Mouse (Mus musculus): ENCODE measurements at regions not wholly inside any gene's neighbourhood (a gene's known extent, or its start where the extent isn't known, plus 50 kb on each side); places are given as distances from the start of the nearest gene placed in this dataset.

GRCm38 (mm10) chr19:15649368-15649767, 297.8 kb downstream of the Psat1 start:
- DNase-seq (ENCODE audit: inconsistent ontology term): no peak

DNA sequence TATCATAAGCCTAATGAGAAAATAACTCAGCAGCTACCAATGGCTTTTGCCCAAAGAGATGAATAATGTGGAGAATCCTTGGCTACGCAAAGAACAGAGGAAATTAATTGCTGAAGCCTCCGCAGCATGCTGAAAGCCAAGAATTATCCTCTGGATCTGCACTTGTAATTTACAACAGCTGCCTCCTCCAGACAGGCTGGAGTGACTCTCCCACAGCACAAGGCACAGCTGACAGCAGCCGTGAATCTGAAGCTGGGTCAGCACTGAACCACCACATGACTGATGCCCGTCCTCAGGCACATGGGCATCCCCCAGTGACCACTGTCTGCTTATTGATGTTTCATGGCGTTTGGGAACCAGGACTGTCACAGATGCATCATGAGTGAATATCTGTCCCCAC, 299.8 kb downstream of the Psat1 start:
- no peak for DNase-seq (ENCODE audit: inconsistent ontology term)

DNA sequence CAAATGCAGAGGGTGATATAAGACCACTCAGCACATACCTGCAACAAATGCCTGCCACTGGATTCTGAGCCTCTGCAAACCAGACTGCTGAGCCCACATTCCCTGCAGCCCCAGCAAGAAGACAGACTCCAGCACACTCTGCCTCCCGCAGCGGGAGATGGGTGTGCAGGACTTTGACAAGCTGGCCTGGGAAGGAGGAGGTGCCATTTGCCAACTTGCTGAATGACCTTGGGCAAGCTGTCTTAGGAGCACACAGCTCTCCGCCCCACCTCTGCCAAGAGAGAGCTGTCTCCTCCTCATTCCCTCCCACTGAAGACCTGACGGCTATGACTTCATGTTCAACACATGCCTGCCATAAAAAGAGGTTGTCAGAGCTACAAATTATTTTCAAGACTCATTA, 302.4 kb downstream of the Psat1 start:
- no peak for DNase-seq (ENCODE audit: inconsistent ontology term)

GRCm38 (mm10) chr19:15617233-15617915, 329.8 kb downstream of the Psat1 start:
- no peak for DNase-seq (ENCODE audit: inconsistent ontology term)

DNA sequence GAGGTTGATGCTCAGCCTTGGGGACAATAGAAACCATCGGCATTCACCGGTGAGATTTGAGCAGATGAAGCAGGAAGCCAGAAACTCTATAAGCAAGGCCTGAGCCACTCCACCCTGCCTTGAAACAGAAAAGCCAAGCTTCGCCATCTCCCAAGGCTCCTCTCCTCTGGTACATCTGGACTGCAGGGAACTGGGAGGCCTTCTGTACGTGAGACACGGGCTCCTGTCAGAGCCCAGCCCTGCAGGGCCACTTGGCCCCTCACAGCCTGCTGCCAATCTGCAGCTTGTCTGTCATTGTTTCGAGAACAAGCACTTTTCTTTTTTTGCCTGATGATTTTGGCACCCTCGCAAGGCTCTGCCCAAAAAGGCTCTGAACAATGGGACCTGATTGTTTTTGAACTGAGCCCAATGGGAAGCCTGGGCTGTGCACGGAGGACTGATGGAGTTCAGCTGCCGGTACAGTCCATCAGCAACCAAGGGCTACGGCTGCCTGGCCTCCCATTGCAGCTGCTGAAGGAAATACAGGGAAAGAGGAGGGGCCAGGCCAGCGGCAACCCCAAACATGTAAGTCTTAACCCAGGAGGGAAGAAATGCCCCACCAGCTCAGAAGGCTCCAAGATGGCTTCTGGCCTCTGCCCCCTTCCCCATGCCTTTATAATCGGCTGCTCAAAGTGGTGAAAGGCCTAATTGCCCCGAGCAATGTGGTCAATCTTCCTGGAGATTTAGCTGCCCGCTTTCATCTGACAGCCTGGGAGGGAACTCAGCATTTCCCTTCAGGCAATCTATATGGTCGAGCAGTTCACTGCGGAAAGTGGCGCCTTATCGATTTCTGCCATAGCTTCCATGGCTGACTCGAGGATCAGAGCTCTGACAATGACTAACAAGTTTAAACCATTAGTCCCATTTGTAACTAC, 332.2 kb downstream of the Psat1 start:
- peak; percentile 49 for DNase-seq (ENCODE audit: inconsistent ontology term)

- DNase-seq (ENCODE audit: inconsistent ontology term): no peak
Measured at GRCm38 (mm10) chr19:15611137-15611758, 335.9 kb downstream of the Psat1 start.

DNA sequence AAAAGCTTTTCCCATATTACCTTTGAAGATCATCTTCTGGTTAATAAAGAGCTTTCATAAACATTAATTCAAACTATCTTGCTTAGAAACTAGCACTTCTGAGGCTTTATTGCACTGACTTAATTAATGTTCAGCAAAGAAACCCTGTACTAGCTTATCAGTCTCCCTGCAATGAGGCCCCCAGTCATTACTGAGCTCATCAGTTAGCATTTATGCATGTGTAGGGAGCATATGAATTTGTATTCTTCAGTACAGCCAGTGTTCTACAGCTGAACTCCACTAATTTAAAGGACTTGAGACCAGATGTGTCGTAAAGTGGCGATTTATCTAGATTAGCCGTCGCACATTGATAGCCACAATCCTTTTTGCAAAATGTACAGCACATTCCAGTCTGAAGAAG, 340.7 kb downstream of the Psat1 start:
- no peak for DNase-seq (ENCODE audit: inconsistent ontology term)

DNA sequence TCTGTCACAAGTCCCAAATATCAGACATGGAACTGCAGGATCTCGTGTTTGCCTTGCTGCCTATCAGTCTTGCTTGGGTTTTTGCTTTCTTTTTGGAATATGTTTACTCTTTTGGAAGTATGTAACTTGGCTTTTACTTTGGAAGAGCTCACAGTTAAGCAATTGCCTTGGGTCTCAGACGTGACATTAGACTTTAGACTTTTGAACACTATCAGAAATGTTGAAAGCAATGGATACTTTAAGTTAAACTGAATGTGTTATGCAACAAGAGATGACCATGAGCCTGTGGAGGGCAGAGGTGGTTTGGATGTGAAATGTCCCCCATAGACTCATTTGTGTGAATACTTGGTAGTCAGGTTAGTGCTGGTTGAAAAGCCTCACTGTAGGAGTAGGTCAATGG, 354.3 kb downstream of the Psat1 start:
- DNase-seq (ENCODE audit: inconsistent ontology term): no peak

DNA sequence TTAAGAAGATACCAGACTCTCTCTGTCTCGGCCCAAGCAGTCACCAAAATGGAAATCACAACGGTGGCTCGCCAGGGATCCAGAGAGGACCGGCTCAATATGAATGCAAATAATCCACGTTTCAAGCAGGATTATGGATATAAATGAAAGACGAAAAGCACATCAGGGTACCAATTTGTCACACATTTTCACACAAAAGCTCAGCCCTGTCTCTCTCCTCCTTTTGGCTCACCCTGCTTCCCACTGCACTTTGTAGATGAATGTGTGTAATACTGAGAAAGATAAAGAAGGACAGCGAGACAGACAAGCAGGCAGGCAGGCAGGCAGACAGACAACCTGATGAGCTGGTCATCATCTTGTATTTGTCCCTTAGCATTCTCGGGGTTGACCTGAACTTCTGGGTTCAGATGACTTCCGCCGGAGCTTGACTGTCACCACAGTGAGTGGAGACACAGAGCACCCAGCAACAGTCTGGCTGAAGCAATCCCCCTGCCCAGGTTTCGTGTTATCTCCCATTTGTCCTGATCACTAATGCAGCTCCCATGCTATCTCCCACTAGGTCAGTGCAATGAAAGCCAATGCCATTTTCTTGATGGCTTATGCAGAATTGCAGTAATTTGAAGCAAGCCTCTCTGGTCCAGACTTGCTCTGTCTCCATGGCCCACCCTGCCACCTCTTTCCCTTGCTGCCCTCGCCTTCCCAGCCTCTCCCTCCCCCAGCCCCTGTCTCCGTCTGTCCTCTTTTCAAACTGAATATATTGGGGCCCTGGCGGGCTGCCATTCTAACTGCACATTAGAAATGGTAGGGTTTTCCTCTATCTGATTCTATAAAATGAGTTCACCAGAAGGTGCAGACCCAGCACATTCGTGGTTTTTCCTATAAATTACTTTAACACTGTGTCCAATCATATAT, 363.1 kb downstream of the Psat1 start:
- no peak for DNase-seq (ENCODE audit: inconsistent ontology term)

DNA sequence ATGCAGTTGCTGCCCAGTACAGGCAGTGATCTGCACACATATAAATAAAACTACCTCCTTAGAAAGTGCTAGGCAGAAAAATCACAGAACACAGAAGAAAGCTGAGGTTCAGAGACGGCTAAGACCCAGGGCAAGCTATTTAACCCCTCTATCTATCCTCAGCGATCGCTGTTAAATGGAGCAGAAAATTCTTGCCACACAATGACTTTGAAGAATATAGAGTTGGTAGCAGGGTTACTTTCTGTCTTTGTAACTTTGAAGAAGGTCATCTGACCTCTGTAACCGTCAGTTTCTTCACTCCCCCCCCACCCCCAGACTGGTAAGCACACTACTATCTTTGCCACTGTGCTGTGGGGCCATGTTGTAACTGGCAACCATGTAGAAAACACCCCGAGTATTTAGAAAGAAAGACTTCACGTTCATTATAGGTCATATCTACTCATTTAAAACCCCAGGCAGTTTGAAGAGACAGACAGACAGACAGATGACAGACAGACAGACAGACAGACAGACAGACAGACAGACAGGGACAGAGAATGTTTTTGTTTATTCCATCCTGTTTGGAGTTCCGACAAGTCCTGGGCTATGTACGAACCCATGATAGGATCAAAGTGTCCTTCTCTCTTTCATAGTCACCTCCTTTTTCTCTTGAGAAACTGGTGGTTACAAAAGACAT, 363.9 kb downstream of the Psat1 start:
- no peak for DNase-seq (ENCODE audit: inconsistent ontology term)

GRCm38 (mm10) chr19:15571204-15571603, 375.9 kb downstream of the Psat1 start:
- DNase-seq (ENCODE audit: inconsistent ontology term): no peak

DNA sequence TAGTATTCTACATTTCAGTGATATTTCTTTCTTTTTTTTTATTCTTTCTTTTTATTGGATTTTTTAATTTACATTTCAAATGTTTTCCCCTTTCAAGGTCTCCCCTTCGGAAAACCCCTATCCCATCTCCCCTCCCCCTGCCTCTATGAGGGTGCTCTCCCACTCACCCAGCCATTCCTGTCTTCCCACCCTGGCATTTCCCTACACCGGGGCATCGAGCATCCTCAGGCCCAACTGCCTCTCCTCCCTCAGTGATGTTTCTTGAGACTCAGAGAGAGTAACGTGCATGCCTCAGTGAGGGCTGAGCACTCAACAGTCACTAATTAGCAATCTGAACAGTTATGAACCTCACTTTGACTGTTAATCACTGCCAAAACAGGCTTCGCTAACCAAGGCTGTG, 385.6 kb downstream of the Psat1 start:
- no peak for DNase-seq (ENCODE audit: inconsistent ontology term)

DNA sequence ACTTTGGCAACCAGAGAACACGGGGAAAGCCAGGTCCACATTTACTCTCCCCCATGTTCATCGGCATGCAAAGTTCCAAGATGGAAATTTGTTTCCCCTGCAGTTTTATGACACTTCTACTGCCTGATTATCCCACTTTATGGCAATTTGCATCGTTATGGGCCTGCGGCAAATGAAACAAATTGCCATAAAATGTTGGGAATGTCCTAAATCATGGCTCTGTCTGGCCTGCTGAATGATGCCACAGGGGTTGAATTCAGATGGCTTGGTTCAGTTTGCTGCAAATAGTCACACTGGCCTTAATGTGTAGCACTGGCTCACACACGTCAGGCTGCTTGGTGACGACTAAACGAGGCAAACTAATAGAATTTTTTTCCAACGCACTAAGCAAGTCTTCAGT, 393.2 kb downstream of the Psat1 start:
- DNase-seq (ENCODE audit: inconsistent ontology term): no peak

GRCm38 (mm10) chr19:15517853-15518252, 429.3 kb downstream of the Psat1 start:
- DNase-seq (ENCODE audit: inconsistent ontology term): no peak

- DNase-seq (ENCODE audit: inconsistent ontology term): no peak
Measured at GRCm38 (mm10) chr19:15516566-15517305, 430.4 kb downstream of the Psat1 start.

GRCm38 (mm10) chr19:15513197-15513596, 433.9 kb downstream of the Psat1 start:
- DNase-seq (ENCODE audit: inconsistent ontology term): no peak

- DNase-seq (ENCODE audit: inconsistent ontology term): no peak
Measured at GRCm38 (mm10) chr19:15510395-15510794, 436.7 kb downstream of the Psat1 start.

DNA sequence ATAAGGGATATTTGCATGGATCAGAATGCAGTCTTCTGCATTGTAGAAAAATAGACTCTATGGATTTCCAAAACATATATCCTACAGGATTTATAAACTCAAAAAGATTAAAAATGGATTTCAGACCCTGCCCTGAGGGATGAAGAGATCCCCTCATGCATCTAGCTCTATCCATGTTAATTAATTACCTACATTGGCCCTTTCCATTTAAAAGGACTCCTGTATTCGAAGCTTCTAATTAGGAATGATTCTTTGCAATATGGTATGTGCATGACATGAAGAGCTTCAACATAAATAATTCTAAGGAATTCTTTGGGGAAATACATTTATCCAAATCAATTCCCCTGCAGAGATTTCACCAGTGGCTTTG, 444.2 kb downstream of the Psat1 start:
- no peak for DNase-seq (ENCODE audit: inconsistent ontology term)

DNA sequence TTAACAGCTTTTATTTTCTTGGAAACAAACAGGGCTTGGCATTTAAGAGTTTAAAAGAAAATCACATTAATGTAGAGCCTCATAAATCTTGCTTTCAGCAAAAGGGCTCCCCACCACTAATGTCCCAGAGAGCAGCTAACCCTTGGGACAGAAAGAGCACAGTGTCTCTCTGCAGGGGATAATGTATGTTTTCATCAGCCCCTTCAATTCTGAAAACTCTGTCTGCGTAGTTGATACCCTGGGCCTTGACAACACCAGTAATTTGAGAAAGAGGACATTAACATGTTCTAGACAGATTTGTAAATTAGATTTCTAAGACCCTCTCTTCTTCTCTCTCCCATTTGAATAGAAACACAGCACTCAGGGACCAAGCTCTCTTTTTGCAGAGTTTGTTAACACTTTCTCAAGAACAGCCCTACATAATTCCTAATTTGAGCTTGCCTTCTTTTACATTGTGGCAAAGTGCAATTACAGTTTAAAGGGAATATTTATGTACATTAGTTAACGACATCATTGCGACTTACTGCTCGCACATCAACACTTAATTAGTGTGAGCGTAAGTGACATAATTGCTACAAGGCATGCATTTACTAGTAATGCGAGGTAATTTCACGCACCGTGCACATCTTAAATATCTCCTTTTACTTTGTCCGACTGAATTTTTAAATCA, 444.7 kb downstream of the Psat1 start:
- no peak for DNase-seq (ENCODE audit: inconsistent ontology term)

- no peak for DNase-seq (ENCODE audit: inconsistent ontology term)
Measured at GRCm38 (mm10) chr19:15495532-15495931, 451.6 kb downstream of the Psat1 start.

Measured in Muller cell, postnatal 12 days (primary cell).